Mouse (Mus musculus) kidney, adult 2 months (tissue): ENCODE results near the gene Grin2c.

Experiments used
- CTCF ChIP-seq: fragments of 200-500 bp; conservative IDR thresholded peaks from 2 replicates; pipeline ENCODE4 v1.5.1; 2011; ENCODE audit warnings: low read depth, mild to moderate bottlenecking, control low read depth, low read length, moderate library complexity, mixed read lengths; ENCODE audit not compliant: insufficient read depth, insufficient read length
- POLR2A ChIP-seq: fragments of 200-500 bp; IDR thresholded peaks from one replicate; pipeline ENCODE4 v1.6.1; 2011; ENCODE audit warnings: low read depth, low read length, control low read depth

- TF ChIP-seq CTCF (no peak), POLR2A (no peak)
Measured at GRCm38 (mm10) chr11:115279726-115280125, 12.7 kb upstream of the Grin2c start.
